Mouse (Mus musculus) CH12.LX (cell line): Measurements from ENCODE around the gene Rnd1. TPM values are rescaled to one million over a fixed set of nuclear protein-coding genes. Genes with fewer than 3 reads are reported as not detected.

Experiments
- DNase-seq: peaks from one replicate; pipeline ENCODE4 v3.0.0-alpha.2; 2013; ENCODE audit errors: extremely low read depth
- H3K27ac ChIP-seq: 2 replicates; pipeline ENCODE4 v1.5.1; 2012; ENCODE audit warnings: low read depth, mild to moderate bottlenecking, control low read depth, moderate library complexity; ENCODE audit not compliant: insufficient read depth
- H3K27me3 ChIP-seq: replicated peaks from 2 replicates; pipeline ENCODE3; 2012; ENCODE audit warnings: inconsistent platforms
- H3K36me3 ChIP-seq, 2 experiments: replicated peaks in 1 of 2; 2 replicates each; pipeline versions ENCODE3 to v1.6.1; 2012; ENCODE audit warnings: inconsistent platforms in 1 of 2, low read length in 1 of 2, mild to moderate bottlenecking in 1 of 2, mixed read lengths in 1 of 2, moderate library complexity in 1 of 2; ENCODE audit not compliant: control insufficient read depth in 1 of 2, insufficient read depth in 1 of 2
- H3K4me1 ChIP-seq, 2 experiments: 2 replicates each; pipeline ENCODE4 v1.6.1; 2012; ENCODE audit warnings: inconsistent platforms in 1 of 2, moderate library complexity in 1 of 2; ENCODE audit not compliant: insufficient read depth in 2 of 2, control insufficient read depth in 1 of 2
- H3K4me2 ChIP-seq: 2 replicates; pipeline ENCODE4 v1.6.1; 2012; ENCODE audit warnings: low read depth, mild to moderate bottlenecking, control low read depth; ENCODE audit not compliant: poor library complexity, insufficient read depth, severe bottlenecking
- H3K4me3 ChIP-seq, 3 experiments: fragments of 150-350 bp in 1 of 3; sonication (generic) in 1 of 3; replicated peaks in 1 of 3; 2 replicates each; pipeline versions ENCODE3 to v1.5.1; 2011 to 2012; ENCODE audit warnings: low read depth in 2 of 3, low read length in 2 of 3, mild to moderate bottlenecking in 2 of 3, moderate library complexity in 2 of 3, control low read depth in 1 of 3, improper control_type of control experiment in 1 of 3, inconsistent platforms in 1 of 3, mixed read lengths in 1 of 3; ENCODE audit not compliant: poor library complexity in 1 of 3
- H3K79me2 ChIP-seq: replicated peaks from 2 replicates; pipeline ENCODE4 v1.6.1; 2012; ENCODE audit warnings: mild to moderate bottlenecking, moderate library complexity; ENCODE audit not compliant: control insufficient read depth, poor library complexity, insufficient read depth, severe bottlenecking; ENCODE audit errors: extremely low read depth
- H3K9ac ChIP-seq: 2 replicates; pipeline ENCODE4 v1.6.1; 2012; ENCODE audit warnings: low read depth, mild to moderate bottlenecking, control low read depth, moderate library complexity; ENCODE audit not compliant: insufficient read depth
- H3K9me3 ChIP-seq: replicated peaks from 2 replicates; pipeline ENCODE3; 2012; ENCODE audit warnings: low read length, inconsistent platforms, mixed read lengths
- BHLHE40 ChIP-seq: IDR thresholded peaks from 2 replicates; pipeline ENCODE4 v1.6.1; 2011; ENCODE audit warnings: mild to moderate bottlenecking, low read depth, low read length, improper control_type of control experiment
- CHD1 ChIP-seq: IDR thresholded peaks from 2 replicates; pipeline ENCODE4 v1.6.1; 2012; ENCODE audit warnings: low read depth, low read length, improper control_type of control experiment, inconsistent platforms
- ELF1 ChIP-seq: IDR thresholded peaks from 2 replicates; pipeline ENCODE4 v1.6.1; 2014; ENCODE audit warnings: low read depth, mild to moderate bottlenecking, inconsistent platforms, low read length, improper control_type of control experiment
- EP300 ChIP-seq: IDR thresholded peaks from 2 replicates; pipeline ENCODE4 v1.6.1; 2011; ENCODE audit warnings: low read length, improper control_type of control experiment
- IRF4 ChIP-seq: IDR thresholded peaks from 2 replicates; pipeline ENCODE4 v1.6.1; 2014; ENCODE audit warnings: low read depth, mild to moderate bottlenecking, inconsistent platforms, low read length, improper control_type of control experiment
- JUN ChIP-seq: IDR thresholded peaks from 2 replicates; pipeline ENCODE4 v1.6.1; 2011; ENCODE audit warnings: low read depth, mild to moderate bottlenecking, low read length, improper control_type of control experiment, moderate library complexity; ENCODE audit not compliant: insufficient read depth
- JUND ChIP-seq: conservative IDR thresholded peaks from 2 replicates; pipeline ENCODE4 v1.6.1; 2011; ENCODE audit warnings: low read depth, low read length, improper control_type of control experiment
- MAX ChIP-seq: IDR thresholded peaks from 2 replicates; pipeline ENCODE4 v1.6.1; 2011; ENCODE audit warnings: low read length, improper control_type of control experiment
- MEF2A ChIP-seq: IDR thresholded peaks from 2 replicates; pipeline ENCODE4 v1.6.1; 2014; ENCODE audit warnings: low read depth, mild to moderate bottlenecking, inconsistent platforms, low read length, improper control_type of control experiment, borderline replicate concordance
- MXI1 ChIP-seq: IDR thresholded peaks from 2 replicates; pipeline ENCODE4 v1.6.1; 2011; ENCODE audit warnings: mild to moderate bottlenecking, low read depth, low read length, improper control_type of control experiment
- POLR2A ChIP-seq: IDR thresholded peaks from 2 replicates; pipeline ENCODE4 v1.6.1; 2011; ENCODE audit warnings: low read depth, mild to moderate bottlenecking, improper control_type of control experiment, low read length
- RAD21 ChIP-seq: IDR thresholded peaks from 2 replicates; pipeline ENCODE4 v1.6.1; 2011; ENCODE audit warnings: low read depth, mild to moderate bottlenecking, low read length, improper control_type of control experiment, moderate library complexity
- RCOR1 ChIP-seq: conservative IDR thresholded peaks from 2 replicates; pipeline ENCODE4 v1.6.1; 2012; ENCODE audit warnings: low read depth, mild to moderate bottlenecking, inconsistent platforms, low read length, improper control_type of control experiment
- SIN3A ChIP-seq: IDR thresholded peaks from 2 replicates; pipeline ENCODE4 v1.6.1; 2012; ENCODE audit warnings: low read length, improper control_type of control experiment, inconsistent platforms
- TBP ChIP-seq: conservative IDR thresholded peaks from 2 replicates; pipeline ENCODE4 v1.6.1; 2011; ENCODE audit warnings: low read depth, low read length, improper control_type of control experiment
- USF1 ChIP-seq: IDR thresholded peaks from 2 replicates; pipeline ENCODE4 v1.6.1; 2014; ENCODE audit warnings: low read depth, mild to moderate bottlenecking, inconsistent platforms, low read length, improper control_type of control experiment
- ZC3H11A ChIP-seq: IDR thresholded peaks from 2 replicates; pipeline ENCODE4 v1.6.1; 2012; ENCODE audit warnings: low read depth, mild to moderate bottlenecking, inconsistent platforms, low read length, improper control_type of control experiment
- ZKSCAN1 ChIP-seq: IDR thresholded peaks from 2 replicates; pipeline ENCODE4 v1.6.1; 2012; ENCODE audit warnings: low read depth, inconsistent platforms, low read length, improper control_type of control experiment, borderline replicate concordance
- dilution Hi-C: fragments of 300-500 bp; cut with MboI; formaldehyde crosslinking; loops from 2 replicates; pipeline ENCODE4 v1.14.3; 2020; ENCODE audit warnings: low sequenced_read_pairs; ENCODE audit not compliant: extremely low pct_unique_long_range_greater_than_20kb, extremely low pct_ligation_motif_present
- in situ Hi-C: fragments of 300-500 bp; cut with MboI; formaldehyde crosslinking; loops from 3 replicates; pipeline ENCODE4 v1.14.3; 2019; ENCODE audit warnings: low sequenced_read_pairs, low pct_ligation_motif_present, low pct_unique_long_range_greater_than_20kb, mixed read lengths
- polyA plus RNA-seq: library from polyadenylated mRNA; unstranded; fragments of >175 nt; gene quantifications from 2 replicates; pipeline ENCODE4 v1.2.1, GENCODE M21; 2012; ENCODE audit warnings: low read depth; ENCODE audit not compliant: insufficient read length
- total RNA-seq, 2 experiments: library from RNA; depleted of rRNA; stranded (reverse); fragments of 300-350 nt in 1 of 2; fragments of >200 nt in 1 of 2; gene quantifications; 2 replicates each; pipeline ENCODE4 v1.2.3; 2012 to 2014

The Rnd1 gene
- total and polyA plus RNA-seq, 3 experiments: 6.0 to 9.4 (median 6.3) TPM

GRCm38 (mm10) chr15:98630540-98630939, 46.7 kb downstream of the Rnd1 start, which contains the start of gene Cacnb3:
Gene Cacnb3 (plus strand): TSS chr15:98630840.
- Histone ChIP-seq H3K9me3 (peaks cover 6% of the 10 kb centered on the region), H3K27ac (no peak within 1 kb of the TSS), H3K4me2 (peak within 1 kb of the TSS; percentile 23), H3K36me3 (no peaks in the 10 kb centered on the region), H3K27me3 (peaks cover 95% of the 10 kb centered on the region), H3K4me1 (peaks cover 12 to 45% of the 10 kb centered on the region in 2 experiments), H3K4me3 (peak within 1 kb of the TSS in 2 of 3 experiments; percentile 8 to 20), H3K9ac (no peak within 1 kb of the TSS), H3K79me2 (no peaks in the 10 kb centered on the region; the same call in 1 of the 2 replicates)
- in situ Hi-C loops (loop anchor here (5.0 kb wide), 1 partner anchor 63 kb away; no protein-coding TSS in a partner anchor), dilution Hi-C loops (no loop called here)
- DNase-seq: no peak
- TF ChIP-seq USF1 (no peak), POLR2A (no peak), BHLHE40 (no peak), RCOR1 (no peak), SIN3A (no peak), TBP (no peak), MAX (no peak), CHD1 (no peak)

DNA sequence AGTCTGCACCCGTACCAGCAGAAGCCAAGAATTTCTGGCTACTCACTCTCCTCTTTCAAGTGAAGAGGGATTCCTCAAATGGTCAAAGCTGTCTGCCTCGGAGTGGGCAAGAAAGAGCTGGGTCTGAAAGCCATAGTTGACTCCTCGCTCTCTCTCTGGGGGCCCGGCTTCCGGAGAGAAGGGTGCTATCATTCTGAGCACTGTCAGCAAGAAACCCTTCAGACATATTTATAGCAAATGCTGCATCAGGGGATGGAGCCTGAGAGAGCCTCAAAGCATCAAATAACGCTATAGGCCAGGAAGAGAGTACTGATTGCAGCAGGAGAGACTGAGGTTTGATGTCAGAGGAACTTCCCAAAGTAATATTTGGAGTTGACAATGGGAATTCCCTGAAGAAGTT, 47.8 kb downstream of the Rnd1 start:
- Histone ChIP-seq H3K36me3 (no peaks in the 10 kb centered on the region), H3K4me1 (peaks cover 12 to 41% of the 10 kb centered on the region in 2 experiments), H3K9me3 (peaks cover 6% of the 10 kb centered on the region), H3K4me2 (no peak overlapping the region), H3K79me2 (no peaks in the 10 kb centered on the region; the same call in 1 of the 2 replicates), H3K27ac (no peak overlapping the region), H3K4me3 (no peak overlapping the region), H3K27me3 (peaks cover 96% of the 10 kb centered on the region), H3K9ac (no peak overlapping the region)
- no peak for TF ChIP-seq EP300
- no peak for TF ChIP-seq ZKSCAN1
- TF ChIP-seq JUND: no peak
- no peak for TF ChIP-seq IRF4
- TF ChIP-seq BHLHE40: no peak
- TF ChIP-seq SIN3A: no peak
- no peak for TF ChIP-seq JUN
- TF ChIP-seq ZC3H11A: no peak
- no peak for TF ChIP-seq RCOR1
- no peak for TF ChIP-seq MXI1
- no peak for TF ChIP-seq ELF1
- TF ChIP-seq MEF2A: no peak
- no peak for TF ChIP-seq TBP
- TF ChIP-seq RAD21: no peak
- dilution Hi-C loops: no loop called here
- no peak for DNase-seq
- in situ Hi-C loops: no loop called here
